Mouse (Mus musculus): ENCODE data around the gene Amhr2.

- TF ChIP-seq CTCF (conservative IDR thresholded peaks at IDR 0.05; ENCODE audit: low read length) = no peak
- TF ChIP-seq POU5F1 (IDR thresholded peaks at IDR 0.05; ENCODE audit: borderline replicate concordance, low read length) = no peak
These were observed 54.7 kb downstream of the Amhr2 start for GRCm38 (mm10) chr15:102499851-102500250.

All from E14TG2a.4 (cell line).